Mouse (Mus musculus) lung, postnatal 0 days (tissue): Measurements from ENCODE around the gene Ccser1. TPM values are rescaled to one million over a fixed set of nuclear protein-coding genes. Genes with fewer than 3 reads are reported as not detected.

Source experiments
- ATAC-seq: fragments of 200-750 bp; cut with Nextera tagmentation; 2 replicates; pipeline ENCODE4 v1.8.0; 2017; ENCODE audit warnings: moderate library complexity
- DNase-seq: peaks from one replicate; pipeline ENCODE4 v3.0.0-alpha.2; 2016; ENCODE audit warnings: low spot score
- H3K27ac ChIP-seq: fragments of 300-500 bp; sonication (generic); 2 replicates; pipeline ENCODE4 v1.5.1; 2014; ENCODE audit warnings: antibody characterized with exemption, mild to moderate bottlenecking, low read length, mixed read lengths
- H3K27me3 ChIP-seq: fragments of 300-500 bp; sonication (generic); replicated peaks from 2 replicates; pipeline ENCODE4 v1.6.1; 2014; ENCODE audit warnings: low read length, mixed read lengths; ENCODE audit not compliant: insufficient read depth
- H3K36me3 ChIP-seq: fragments of 300-500 bp; sonication (generic); 2 replicates; pipeline ENCODE4 v1.6.1; 2014; ENCODE audit warnings: low read length, mixed read lengths; ENCODE audit not compliant: insufficient read depth
- H3K4me1 ChIP-seq: fragments of 300-500 bp; sonication (generic); 2 replicates; pipeline ENCODE4 v1.6.1; 2014; ENCODE audit warnings: antibody characterized with exemption, low read depth, low read length, mixed read lengths; ENCODE audit not compliant: insufficient read depth
- H3K4me2 ChIP-seq: fragments of 300-500 bp; sonication (generic); replicated peaks from 2 replicates; pipeline ENCODE4 v1.6.1; 2014; ENCODE audit warnings: low read depth, mild to moderate bottlenecking, low read length, moderate library complexity, mixed read lengths
- H3K4me3 ChIP-seq: fragments of 300-500 bp; sonication (generic); 2 replicates; pipeline ENCODE4 v1.5.1; 2014; ENCODE audit warnings: low read depth, low read length
- H3K9ac ChIP-seq: fragments of 300-500 bp; sonication (generic); replicated peaks from 2 replicates; pipeline ENCODE4 v1.6.1; 2014; ENCODE audit warnings: low read depth, mild to moderate bottlenecking
- H3K9me3 ChIP-seq: fragments of 300-500 bp; sonication (generic); 2 replicates; pipeline ENCODE4 v1.6.1; 2016; ENCODE audit warnings: low read length, mixed read lengths
- CTCF ChIP-seq: IDR thresholded peaks from 2 replicates; pipeline ENCODE4 v1.5.1; 2016; ENCODE audit warnings: antibody characterized with exemption, mild to moderate bottlenecking
- EP300 ChIP-seq: IDR thresholded peaks from 2 replicates; pipeline ENCODE4 v1.6.1; 2016; ENCODE audit warnings: antibody characterized with exemption, mild to moderate bottlenecking, control low read depth
- WGBS: fragments of 180-500 bp; shearing (Covaris S2); extraction: QIAGEN DNeasy Blood & Tissue Kit; methylation state at CpG from one replicate; pipeline ENCODE4 v1.1.7; 2014; 5-methylcytosine and 5-hydroxymethylcytosine counted together
- polyA plus RNA-seq: library from polyadenylated mRNA; unstranded; fragments of >200 nt; fragmentation: Nextera tagmentation; extraction: Ambion mirVana; gene quantifications from 2 replicates; pipeline ENCODE4 v1.2.1, GENCODE M21; 2015

The Ccser1 gene
- polyA plus RNA-seq, 1 experiment from 2014 or later, result 7.5 TPM

DNA sequence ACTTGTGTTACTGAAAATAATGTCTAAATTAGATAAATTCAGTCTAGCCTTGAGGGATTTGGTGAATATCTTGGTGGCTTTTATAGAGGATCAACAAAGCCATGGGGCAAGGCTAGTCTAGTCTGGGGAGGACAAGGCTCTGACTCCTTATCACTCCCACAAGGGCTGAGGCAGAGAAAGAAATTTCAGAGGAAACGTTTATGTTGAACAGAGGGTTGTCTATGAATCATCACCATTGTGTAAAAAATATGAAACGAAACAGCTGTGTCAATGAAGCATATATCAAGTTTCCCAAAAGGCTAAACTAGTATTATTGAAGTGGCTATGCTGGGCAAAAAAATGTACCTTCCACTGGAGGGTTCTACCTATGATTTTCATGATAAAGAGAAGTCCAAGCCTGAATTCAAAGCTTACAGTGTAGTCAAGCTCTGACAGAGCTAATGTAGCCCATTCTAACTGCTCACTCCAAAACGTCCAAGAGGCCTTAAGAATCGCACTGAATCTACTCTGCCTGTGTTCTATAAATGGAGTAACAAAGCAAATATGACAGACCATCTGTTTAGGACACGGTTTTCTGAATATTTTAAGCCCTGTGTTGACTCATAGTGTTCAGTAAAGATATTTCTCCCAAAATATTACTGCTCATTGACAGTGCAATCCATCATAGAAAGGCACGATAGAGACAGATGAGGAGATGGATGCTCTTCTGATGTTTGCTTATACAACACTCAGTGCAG is 1121.6 kb downstream of the Ccser1 start:
- Histone ChIP-seq H3K4me3 (no peak overlapping the region), H3K36me3 (no peaks in the 10 kb centered on the region), H3K9ac (no peak overlapping the region), H3K4me2 (no peak overlapping the region), H3K27ac (no peak overlapping the region), H3K4me1 (no peaks in the 10 kb centered on the region), H3K27me3 (no peaks in the 10 kb centered on the region), H3K9me3 (no peaks in the 10 kb centered on the region)
- ATAC-seq (no peak), DNase-seq (no peak)
- no peak for TF ChIP-seq CTCF
- TF ChIP-seq EP300, result no peak
- WGBS, result 51% methylated on average over 6 of the region's 6 CpGs

DNA sequence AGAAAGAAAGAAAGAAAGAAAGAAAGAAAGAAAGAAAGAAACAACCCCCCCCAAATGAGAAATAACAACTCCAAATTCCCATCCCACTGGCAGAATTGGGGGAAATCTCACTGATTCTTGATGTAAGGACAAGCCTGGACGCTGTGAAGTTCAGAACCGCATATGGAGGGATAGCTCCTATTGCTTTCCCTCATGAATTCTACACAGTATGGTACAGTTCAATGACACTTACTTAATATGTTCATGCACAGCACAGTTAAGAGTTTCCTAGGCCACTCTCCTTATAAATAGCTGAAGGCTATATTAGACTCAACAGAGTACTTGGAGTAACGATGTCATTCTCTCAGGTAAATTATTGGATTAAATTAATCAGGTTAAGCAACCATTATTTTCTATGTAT is 1138.5 kb downstream of the Ccser1 start:
- H3K4me1 ChIP-seq, result no peaks in the 10 kb centered on the region
- no peak overlapping the region for H3K4me3 ChIP-seq
- no peak overlapping the region for H3K27ac ChIP-seq
- H3K4me2 ChIP-seq, result no peak overlapping the region
- DNase-seq (peak; percentile 35), ATAC-seq (no peak)
- H3K9me3 ChIP-seq, result no peaks in the 10 kb centered on the region
- 66% methylated on average over 3 of the region's 3 CpGs for WGBS
- TF ChIP-seq CTCF, result no peak
- no peak for TF ChIP-seq EP300
- no peaks in the 10 kb centered on the region for H3K27me3 ChIP-seq
- no peaks in the 10 kb centered on the region for H3K36me3 ChIP-seq
- no peak overlapping the region for H3K9ac ChIP-seq

DNA sequence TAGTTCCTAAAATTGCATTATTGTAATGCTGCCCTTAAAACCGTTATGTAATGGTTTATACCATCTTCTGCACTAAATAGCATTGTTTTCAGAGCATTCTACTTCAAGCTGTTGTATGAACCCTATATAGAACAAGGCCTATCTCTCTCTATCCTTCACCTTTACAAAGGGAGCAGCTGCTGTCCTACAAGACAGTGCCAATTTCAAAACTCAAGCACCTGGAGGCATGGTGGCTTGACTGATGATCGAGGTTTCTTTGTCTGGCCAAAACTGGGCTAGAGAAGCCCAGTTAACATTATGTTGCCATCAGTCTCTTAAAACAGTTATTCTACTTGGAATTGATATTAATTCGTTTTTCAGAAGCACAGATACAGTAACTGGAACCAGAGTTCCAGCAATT is 1160.2 kb downstream of the Ccser1 start:
- Histone ChIP-seq H3K4me2 (no peak overlapping the region), H3K4me3 (no peak overlapping the region), H3K36me3 (no peaks in the 10 kb centered on the region), H3K9ac (no peak overlapping the region), H3K27me3 (no peaks in the 10 kb centered on the region), H3K4me1 (no peaks in the 10 kb centered on the region), H3K27ac (no peak overlapping the region), H3K9me3 (no peaks in the 10 kb centered on the region)
- DNase-seq (no peak), ATAC-seq (no peak)
- TF ChIP-seq CTCF, result no peak
- TF ChIP-seq EP300, result no peak
- WGBS, result 57% methylated on average over 3 of the region's 3 CpGs

DNA sequence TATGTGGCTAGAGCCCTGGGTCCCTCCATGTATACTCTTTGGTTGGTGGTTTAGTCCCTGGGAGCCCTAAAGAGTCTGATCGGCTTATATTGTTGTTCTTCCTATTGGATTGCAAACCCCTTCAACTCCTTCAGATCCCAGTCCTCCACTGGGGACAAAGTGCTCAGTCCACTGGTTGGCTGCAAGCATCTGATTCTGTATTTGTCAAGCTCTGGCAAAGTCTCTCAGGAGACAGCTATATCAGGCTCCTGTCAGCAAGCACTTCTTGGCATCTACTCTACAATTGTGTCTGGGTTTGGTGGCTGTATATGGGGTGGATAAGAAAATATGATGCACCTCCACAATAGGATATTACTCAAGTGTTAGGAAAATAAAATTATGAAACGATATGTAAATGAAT is 1187.7 kb downstream of the Ccser1 start:
- ATAC-seq (no peak), DNase-seq (no peak)
- Histone ChIP-seq H3K9me3 (no peaks in the 10 kb centered on the region), H3K4me3 (no peak overlapping the region), H3K27me3 (no peaks in the 10 kb centered on the region), H3K36me3 (no peaks in the 10 kb centered on the region), H3K4me2 (no peak overlapping the region), H3K4me1 (no peaks in the 10 kb centered on the region), H3K27ac (no peak overlapping the region), H3K9ac (no peak overlapping the region)
- TF ChIP-seq CTCF (no peak), EP300 (no peak)
- 83% methylated on average over 2 of the region's 2 CpGs for WGBS
